Mouse (Mus musculus): Measurements from ENCODE around the gene Prkacb.

The Prkacb gene

DNA sequence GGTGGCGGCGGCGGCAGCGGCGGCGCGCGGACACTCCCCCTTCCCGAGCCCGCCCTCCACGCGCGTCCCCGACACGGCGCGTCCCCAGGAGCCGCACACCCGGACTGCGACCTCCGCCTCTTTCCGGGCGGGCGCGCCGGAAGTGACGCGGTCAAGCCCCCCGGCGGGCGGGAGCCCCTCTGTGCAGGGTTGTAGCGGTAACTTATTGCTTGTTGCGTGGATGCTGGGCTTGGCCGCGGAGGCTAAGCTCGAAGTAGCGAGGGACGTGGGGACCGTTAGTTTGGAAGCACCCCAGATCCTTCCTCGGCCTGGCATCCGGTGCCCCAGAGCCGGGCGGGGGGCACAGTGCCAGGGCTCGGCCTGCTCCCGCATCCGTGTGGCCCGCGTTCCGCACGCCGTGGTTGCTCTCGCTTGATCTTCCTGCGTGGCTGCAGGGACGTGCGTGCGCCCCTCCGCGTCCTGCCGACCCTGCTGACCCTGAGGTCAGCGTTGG is at the start of gene Prkacb:
Gene Prkacb (minus strand): TSS at position 90 of the 493 bp plus-strand sequence.
- DNase-seq (ENCODE audit: low read depth, low spot score), result peak; percentile 84

DNA sequence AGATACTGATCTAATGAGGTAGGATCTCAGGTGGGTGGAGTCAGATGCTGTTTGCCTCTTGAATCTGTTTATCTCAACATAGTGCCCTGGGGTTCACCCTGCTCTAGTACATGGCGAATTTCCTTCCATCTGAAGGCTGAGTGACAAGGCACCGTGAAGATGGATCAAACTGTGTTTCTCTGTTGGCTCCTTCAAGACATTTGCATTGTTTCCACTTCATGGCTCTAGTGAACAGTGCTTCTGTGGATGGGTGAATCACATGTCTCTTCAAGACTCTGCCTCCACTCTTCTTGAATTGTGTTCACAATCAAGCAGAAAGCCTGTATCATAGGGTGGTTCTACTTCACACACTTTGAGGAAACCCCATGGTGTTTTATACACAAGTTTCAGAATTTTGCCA is 47.5 kb upstream of the Prkacb start:
- no peak for DNase-seq (ENCODE audit: low read depth, low spot score)

DNA sequence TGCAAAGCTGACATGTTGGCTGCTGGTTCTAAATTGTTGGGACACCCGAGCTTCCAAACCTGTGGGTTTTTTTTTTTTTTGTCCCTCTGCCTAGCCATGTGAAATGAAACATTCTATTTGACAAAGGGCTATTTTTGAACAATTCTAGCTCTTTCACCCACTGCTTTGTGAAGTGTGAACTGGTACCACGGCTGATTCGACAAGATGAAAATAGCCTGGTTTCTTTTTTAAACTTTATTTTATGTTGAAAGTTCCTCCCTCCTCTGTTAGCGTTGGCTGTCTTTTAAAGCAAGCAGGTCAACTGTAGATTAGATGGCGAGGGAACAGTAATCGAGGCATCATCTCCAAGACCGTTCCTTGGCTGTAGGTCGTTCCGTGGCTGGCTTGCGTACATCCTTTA is 44.6 kb upstream of the Prkacb start:
- no peak for DNase-seq (ENCODE audit: low read depth, low spot score)

DNA sequence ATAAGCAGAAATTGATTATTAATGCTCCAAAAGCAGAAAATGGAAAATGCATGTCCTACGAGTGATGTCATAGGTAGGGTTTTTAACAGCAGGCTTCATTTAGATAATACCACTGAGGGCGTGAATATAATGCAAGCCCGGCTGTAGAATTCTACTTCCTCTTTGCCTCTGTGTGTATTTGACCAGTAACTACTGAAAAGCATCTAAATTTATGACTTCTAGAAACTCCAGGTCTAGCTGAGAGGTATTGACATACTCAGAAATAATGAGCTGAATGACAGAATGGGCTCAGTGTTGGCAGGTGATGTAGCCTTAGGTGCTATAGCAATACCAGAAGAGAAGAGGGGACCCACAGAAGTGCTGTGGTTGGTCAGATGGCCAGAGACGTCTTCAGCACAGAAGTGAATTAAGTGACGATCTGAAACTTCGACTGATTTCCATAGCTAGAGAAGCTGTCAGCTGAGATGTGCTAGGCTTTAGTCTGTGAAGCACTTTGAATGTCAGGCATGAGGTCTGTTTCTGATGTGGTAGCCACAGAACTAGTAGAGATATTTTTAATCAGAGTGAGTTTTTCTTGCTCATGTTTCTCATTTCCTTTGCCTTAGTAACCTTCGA is 41.8 kb upstream of the Prkacb start:
- no peak for DNase-seq (ENCODE audit: low read depth, low spot score)

DNA sequence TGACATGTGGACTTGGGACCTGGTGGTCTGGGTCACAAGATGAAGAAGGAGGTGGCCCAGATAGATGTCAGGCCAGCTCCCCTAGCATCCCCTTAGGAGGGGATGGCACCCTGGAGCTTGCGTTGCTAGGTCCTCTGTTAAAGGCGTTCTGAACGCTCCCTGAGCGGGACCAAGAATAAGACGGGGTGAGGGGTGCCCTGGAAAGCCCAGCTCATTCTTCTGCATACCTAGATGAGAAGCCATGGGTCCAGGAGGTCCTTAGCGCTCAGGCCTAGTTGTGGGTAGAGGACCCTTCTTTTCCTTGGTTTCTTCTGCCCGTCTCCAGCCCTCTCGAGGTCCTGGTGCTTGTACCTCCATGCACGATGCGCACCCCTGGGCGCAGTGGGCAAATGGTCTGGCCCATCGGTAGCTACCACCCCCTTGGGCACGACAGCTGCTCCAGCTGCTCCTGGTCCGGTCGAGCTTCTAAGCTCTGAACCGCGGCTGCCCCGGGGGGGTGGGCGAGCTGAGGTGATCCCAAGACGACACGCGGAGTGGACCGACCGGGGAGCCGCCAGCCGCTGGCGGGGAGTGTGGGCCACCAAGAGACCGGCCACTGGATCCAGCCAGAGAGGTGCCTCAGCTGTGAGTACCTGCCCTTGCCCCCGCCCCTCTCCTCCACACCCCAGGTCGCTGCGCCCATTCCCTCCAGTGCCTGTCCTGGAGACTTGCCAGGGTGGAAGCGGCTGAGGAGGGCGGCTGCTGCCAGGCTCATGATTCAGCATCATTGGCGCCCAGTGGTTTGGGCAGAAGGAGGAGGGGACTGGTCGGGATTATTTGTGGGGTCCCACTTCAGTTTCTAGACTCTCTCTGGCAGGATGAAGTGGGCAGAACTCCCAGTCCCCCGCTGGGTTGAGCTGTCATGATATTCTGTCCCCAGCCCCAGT is 39.4 kb upstream of the Prkacb start, which contains the start of gene Ttll7:
Gene Ttll7 (plus strand): TSS at position 402 of the 926 bp plus-strand sequence.
- DNase-seq (ENCODE audit: low read depth, low spot score), result peak; percentile 78

DNA sequence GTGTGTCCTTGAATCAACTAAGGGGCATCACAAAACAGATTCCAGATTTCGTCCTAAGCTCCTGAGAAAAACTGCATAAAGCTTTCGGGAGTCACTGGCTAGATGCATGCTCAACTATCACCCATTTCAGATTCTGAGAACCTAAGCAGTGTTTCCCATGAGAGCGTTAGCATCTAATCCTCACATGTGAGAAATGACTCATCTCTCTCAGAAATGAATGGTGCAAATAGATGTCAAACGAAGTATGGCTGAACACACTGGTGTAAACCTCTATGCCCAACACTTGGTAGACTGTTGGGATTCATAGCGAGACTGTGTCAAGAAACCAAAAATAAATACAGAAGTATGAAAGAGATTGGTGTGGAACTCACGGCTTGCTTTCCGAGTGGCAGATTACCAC is 36.6 kb upstream of the Prkacb start:
- no peak for DNase-seq (ENCODE audit: low read depth, low spot score)

DNA sequence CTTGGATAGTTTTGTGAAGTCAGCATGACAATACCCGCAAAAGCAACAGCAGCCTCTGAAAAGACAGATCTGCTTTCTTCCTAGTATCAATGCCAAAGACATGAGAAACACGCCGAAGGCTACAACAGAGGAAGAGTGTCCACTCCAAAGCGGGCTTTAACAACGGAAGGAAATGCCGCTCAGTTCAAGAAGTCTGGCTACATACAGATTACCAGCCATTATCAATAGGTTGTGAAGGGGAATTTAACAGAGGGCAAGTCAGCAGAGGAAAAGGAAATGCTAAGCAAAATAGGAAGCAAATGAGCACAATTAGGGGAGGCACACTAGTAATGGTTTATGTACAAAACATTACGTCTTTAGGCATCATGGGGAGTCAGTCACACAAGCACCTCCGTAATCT is 35.3 kb upstream of the Prkacb start:
- DNase-seq (ENCODE audit: low read depth, low spot score), result no peak

DNA sequence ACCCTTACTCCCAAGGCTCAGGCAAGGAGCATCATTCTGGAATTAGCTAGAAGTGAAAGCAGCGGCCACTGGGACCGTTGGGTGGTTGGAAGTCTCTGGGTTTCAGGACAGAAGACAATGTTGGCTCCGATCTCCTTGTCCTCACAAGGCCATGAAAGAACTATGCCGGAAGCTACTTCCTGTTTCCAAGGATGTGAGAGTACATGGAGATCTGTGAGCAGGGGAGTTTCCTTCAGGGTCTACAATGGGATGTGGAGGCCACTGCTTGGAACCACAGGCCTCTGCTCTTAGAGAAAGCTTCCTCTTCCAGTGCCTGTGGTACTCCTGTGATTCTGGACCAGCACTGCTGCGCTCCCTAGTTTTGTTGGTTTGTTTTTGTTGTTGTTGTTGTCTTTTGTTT is 33.4 kb upstream of the Prkacb start:
- DNase-seq (ENCODE audit: low read depth, low spot score), result no peak

DNA sequence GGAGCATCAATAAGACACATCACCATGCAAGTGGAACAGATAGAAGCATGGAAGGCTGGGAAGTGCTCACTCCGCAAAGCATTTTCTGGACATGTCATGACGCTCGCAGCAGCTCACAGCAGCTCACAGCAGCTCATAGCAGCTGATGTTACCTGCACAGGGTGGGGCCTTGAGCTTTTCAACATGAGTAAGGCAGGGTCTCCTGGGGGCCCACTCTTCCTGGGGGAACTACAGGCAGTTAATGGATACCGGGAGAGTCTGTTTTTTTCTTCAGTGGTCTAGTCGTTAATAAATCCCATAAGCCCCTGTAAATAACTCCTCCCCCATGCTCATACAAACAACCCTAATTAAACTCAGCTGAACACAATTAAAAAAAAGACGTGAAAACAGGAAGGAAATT is 30.7 kb upstream of the Prkacb start:
- no peak for DNase-seq (ENCODE audit: low read depth, low spot score)

DNA sequence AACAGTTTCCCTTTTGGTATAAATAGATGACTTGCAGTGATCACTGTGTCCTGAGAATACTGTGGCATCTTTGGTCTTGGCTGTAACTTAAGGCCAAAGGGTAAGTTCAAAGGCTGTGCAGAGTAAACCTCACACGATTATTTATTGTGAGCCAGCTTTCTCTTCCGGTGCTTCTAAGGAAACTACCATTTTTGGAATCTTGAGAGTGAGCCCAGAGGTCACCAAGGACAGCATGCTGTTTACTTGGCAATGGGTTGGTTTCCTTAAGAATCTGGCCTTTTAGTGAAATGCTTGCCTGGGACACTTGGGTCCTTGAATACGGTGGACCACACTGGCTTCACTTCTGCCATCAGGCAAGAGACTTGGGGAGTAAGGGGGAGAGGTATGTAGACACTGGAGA is 30.0 kb upstream of the Prkacb start:
- DNase-seq (ENCODE audit: low read depth, low spot score), result no peak

DNA sequence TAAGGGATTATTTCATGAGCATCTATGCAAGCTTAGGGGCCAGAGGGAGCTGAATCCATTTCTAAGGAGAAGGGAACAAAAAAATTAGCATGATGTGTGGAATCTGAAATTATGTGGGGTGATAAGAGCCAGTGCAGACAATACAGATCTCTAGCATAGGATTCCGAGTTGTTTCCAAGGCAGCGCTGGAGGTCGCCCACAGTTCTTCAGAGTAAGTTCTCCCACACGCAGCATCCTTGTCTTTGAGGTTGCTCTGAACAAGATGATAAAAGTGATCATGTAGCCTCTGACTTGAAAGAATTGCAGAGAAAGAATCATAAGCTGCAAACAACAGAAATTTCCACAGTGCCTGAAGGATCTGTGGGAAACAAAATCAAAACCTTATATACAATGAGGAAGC is 7.9 kb upstream of the Prkacb start:
- no peak for DNase-seq (ENCODE audit: low read depth, low spot score)

DNA sequence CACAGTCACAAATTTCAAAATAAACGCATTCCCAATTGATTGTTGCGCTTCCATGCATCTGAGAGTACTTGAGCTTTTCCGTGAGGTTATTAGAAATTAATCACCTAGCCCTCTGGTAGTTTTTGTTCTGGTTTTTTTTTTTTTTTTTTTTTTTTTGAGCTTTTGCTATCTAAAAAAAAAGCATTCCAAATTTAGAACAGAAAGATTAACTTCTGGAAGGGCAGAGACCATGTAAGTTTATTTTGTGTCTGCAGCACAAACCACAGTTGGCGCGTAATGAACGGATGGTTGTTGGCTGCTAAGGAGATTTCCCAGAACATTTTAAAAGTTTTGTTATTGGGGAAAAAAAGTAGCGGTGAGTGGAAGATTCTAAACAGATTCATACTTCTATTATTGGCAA is 834 bp upstream of the Prkacb start:
- no peak for DNase-seq (ENCODE audit: low read depth, low spot score)

DNA sequence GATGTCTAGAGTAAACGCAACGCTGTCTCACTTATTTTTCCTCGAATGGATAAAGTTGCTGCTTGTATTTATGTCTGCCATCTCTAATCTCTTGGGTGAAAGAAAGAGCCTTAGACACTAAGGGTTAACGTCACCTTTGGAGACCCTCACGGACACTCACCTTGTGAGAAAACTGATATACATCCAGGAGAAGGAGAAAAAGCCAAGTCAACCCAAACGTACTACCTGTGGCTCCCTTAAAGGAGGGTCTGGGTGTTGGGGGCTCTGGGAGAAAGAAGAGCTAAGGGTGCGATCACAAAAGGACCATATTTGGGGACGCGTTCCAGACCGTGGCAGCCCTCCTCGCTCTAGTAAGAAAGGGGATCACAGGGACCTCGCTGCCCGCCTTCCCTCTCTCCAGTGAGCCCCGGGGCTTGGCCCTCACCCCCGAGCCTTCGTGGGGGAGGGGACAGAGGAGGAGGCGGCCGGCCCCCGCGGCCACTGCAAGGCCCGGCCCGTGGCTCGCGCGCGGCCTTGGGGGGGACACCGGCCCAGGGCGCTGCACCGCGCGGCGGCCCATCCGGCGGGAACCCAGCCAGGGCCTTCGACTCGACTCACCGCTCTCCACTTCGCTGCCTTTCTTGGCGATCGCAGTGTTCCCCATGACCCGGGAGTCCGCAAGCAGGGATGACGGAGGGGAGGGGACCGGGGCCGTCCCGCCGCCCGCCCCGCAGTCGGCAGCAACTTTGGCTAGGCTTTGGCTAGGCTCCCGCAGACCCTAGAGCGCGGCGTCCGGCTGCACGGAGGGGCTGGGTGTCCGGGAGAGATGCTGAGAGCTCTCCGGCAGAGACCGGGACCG is 530 bp downstream of the Prkacb start:
- peak; percentile 32 for DNase-seq (ENCODE audit: low read depth, low spot score)

DNA sequence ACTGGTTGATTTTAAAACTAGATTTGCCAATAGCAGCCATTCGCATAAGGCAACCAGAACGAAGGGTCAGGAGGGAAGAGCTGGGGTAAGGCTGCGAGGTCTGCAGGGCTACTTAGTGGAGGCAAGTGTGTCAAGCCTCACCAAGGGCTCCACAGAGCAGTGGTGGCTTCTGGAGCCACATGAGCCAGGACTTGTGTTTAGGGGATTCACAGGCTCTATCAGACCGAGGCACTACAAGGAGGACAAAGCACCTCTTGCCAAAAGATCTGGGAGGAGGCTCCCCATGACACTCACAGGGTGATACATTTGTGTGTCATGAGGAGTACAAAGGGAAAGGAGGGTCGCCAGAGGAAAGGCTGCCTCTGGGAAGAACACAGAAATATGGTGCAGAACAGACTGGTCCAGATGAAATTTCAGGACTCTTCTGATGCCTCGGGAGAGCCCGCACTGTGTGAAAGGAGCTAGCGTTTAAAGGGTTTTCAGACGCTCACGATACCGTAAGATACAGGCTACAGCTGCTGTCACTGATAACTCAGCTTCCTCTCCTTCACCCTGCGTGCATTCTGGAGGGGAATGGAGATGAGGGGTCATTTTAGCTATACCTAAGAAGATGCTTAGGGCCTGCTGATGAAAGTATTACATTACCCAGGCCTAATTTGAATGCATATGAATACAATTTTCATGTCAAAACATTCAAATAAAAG is 19.1 kb downstream of the Prkacb start:
- no peak for DNase-seq (ENCODE audit: low read depth, low spot score)

DNA sequence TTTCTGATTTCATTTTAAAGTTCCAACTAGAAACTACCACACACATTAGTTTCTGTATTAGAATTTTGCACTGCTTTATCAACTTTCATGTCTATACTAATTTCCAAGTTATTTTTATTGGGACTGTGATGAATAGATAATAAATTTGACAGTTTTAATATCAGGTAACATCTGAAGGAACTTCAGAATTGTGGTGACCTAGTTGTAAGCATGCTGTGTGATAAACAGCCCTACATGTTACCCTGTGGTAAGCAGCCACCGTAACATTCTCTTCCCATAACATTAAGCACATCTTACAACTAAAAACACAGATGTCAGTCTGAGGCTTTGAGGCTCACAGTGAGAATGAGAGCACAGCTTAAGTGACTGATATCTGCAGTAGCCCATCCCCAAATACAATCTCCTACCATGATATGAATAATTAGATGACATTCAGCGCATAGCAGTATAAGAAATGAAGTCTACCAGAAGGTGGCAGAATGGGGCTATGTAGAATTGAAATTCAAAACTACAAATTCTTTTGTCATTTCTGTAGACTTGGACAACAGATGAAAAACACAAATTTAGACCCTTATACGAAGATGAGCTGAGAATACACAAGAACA is 20.5 kb downstream of the Prkacb start:
- no peak for DNase-seq (ENCODE audit: low read depth, low spot score)

DNA sequence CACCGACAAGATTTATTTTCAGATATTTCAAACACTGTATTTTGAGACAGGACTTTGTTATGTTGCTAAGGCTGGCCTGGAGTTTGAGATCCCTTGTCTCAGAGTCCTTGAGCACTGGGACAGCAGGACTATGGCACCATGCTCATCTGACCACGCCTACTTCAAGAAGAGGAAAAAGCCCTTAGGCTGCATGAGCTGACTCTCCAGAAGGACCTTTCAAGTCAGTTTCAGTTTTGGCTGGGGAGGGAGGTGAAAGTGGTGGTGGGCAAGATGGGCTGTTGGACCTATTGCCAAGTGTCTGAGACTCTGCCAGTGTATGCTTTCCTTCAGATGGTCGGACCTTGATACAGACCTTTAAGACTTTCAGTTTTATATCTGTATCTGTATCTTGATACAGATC is 28.6 kb downstream of the Prkacb start:
- no peak for DNase-seq (ENCODE audit: low read depth, low spot score)

DNA sequence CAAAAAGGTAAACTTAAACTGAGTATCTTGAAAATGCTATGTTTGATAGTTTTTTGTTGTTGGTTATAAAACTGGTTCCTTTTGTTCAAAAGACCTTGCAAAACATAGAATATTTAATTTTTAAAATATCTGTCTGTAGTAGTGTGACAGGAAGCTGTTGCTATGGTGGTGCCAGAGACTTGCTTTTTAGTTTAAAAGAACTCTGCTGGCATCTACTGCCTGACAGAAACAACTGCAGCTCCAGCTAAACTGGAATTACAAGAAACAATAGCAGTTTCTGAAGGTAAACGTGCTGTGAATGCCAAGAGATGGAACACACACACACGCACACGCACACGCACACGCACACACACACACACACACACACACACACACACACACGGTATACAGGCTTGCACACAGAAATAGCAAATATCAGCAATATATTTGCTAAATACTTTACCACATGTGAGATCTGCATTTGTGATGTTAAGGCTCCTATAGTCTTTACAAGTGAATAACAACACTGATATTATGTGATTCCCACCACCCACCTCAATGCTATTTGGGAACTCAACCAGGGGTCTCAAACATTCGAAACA is 29.1 kb downstream of the Prkacb start:
- DNase-seq (ENCODE audit: low read depth, low spot score), result no peak

DNA sequence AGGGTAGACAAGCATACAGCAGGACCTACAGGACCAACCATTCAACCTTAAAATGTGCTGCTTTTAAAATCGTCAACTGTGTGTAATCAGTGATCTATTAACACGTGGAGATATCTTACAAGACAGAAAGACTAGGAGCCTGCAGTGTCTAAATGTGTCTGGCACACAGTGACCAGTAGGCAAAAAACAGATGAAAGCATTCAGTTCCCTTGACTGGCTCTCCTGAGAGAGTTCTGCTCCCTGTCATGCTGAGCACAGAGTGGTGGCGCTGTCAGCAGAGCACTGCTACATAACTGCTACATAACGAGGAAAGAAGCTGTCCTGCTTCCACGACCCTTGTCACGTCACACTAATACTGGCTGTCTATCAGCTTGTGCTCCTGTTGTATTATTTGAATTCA is 30.2 kb downstream of the Prkacb start:
- DNase-seq (ENCODE audit: low read depth, low spot score), result no peak

DNA sequence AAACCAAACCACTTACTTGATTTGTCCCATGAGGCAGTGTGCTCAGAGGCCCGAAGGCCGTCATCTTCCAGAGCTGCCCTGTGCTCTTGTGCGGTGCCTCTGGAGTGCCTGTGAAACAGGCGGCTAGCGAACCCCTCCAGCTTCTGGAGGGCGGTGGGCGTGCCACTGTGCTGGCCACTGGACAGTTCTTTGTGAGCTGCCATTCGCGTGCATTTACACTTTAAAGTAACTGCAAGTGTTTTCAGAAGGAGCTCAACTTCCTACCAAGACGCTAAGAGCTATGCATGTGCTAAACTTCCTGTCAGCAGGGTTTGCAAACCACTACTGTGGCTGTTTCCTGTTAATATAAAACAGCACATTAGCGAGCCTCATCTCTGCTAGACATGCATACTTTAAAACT is 31.7 kb downstream of the Prkacb start:
- DNase-seq (ENCODE audit: low read depth, low spot score), result no peak

DNA sequence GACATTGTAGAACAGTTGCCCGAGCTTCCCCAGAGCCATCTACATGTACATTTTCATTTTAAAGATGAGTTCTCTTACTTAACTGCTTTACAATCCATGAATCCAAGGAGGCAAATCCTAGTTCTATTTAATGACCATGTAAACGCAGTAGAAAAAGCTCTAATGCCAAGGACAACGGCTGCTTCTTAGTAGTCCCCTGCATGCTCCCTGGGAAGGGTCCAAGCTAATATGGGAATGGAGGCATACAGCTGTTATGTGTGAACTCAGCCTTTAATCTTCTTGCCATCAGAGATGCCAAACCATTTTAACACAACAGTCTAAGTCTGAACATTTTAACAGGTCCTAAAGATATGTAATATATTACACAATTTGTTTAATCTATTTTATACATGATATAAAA is 32.5 kb downstream of the Prkacb start:
- DNase-seq (ENCODE audit: low read depth, low spot score), result no peak

DNA sequence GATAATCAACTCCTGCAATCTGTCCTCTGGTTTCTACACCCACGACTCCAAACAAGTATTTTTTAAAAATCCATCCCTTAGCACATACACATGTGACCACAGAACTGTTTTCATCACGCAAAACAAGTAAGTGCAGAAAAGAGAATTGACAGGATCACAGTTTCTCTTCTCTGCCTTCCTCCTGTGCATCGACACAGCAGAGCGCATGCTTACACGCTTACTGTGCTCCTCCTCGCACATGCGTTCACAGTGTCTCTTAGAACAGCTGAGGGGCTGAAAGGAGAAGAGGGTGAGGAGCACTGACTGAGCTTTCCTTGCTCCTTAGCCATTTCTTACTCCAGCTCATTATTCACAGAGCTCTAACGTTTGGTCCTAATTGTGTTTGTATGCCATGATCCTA is 33.9 kb downstream of the Prkacb start:
- no peak for DNase-seq (ENCODE audit: low read depth, low spot score)
